ENCODE assay signal across 8 mouse cellular contexts in the genomic region with DNA sequence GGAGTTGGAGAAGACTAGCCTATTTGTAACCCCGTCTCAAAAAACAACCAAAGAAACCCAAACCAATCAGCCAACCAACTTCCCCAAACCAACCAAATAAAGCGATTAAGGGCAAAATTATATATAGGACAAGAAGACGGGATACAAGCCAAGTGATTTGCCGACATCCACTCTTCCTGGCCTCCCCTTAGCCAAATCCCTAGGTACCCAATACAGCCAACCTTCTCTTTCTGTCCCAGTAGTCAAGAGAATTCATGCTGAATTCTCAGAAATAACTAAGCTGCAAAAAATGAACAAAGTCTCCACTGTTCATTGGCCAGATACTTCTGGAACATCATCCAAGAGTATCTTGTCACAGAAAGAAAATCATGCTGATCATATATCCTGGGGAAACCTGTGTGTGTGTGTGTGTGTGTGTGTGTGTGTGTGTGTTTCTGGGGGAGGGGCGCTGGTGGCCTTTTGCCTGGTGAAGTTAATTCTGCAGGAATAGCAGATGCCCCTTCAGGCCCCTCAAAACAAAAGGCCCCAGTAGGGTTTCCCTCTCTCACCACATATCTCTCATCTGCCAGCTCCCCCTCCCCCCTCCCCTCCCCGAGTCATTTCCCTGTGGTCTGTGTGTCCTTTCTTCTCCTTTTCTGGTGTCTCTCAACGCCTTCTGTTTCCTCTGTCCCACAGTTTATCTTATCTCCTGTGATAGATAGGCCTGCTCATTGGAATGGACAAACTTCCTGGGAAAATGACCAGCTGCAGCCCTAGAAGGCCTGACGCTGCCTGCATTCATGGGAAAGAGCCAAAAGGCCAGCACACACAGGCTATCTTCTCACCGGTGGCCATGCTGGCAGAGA. TPM values are rescaled to one million over a fixed set of nuclear protein-coding genes. Genes with fewer than 3 reads are reported as not detected.
DNase-seq lines count a peak whose midpoint lies in the region.

No protein-coding gene starts in this region.

- intact Hi-C loops in left cerebral cortex, postnatal 4 days (cut with DNase I) = no loop called here
- intact Hi-C loops in left cerebral cortex, postnatal 36 days (cut with DNase I) = no loop called here
- intact Hi-C loops in heart, postnatal 14 days (cut with DNase I) = no loop called here

- peak; percentile 63 for DNase-seq in left cerebral cortex, postnatal 4 days
- no peak for DNase-seq in left cerebral cortex, postnatal 36 days (ENCODE audit: low spot score in 2 of 2)
- peak; percentile 27 to 37 for DNase-seq in heart, postnatal 14 days
- DNase-seq in lung, postnatal 25 days (ENCODE audit: low spot score) = peak; percentile 55
- peak; percentile 56 for DNase-seq in testis, postnatal 10 days (ENCODE audit: low spot score)
- no peak for DNase-seq in ovary, postnatal 10 days (ENCODE audit: low spot score)
- DNase-seq in urinary bladder, postnatal 25 days (ENCODE audit: low spot score) = no peak
- no peak for DNase-seq in gastrocnemius, postnatal 10 days

RNA-seq across cellular contexts. Expression of a gene that starts 3.9 kb away (rescaled TPM):
- under 1 TPM in 1 of 2 experiments, not detected in 1; 0.14 TPM for total RNA-seq in left cerebral cortex, postnatal 4 days (2021)
- not detected for total RNA-seq in left cerebral cortex, postnatal 36 days (2021)
- under 1 TPM in 1 of 2 experiments, not detected in 1; 0.12 TPM for total RNA-seq in heart, postnatal 14 days (2021)
- total RNA-seq in gastrocnemius, postnatal 10 days (2021) = under 1 TPM; 0.07 to 0.34 TPM

RNA-seq across cellular contexts. Expression of a gene that starts 25.6 kb away (rescaled TPM):
- total RNA-seq in left cerebral cortex, postnatal 4 days (2021) = 10 to 100 TPM; 49.4 to 57.6 TPM
- 10 to 100 TPM; 28.0 to 54.5 TPM for total RNA-seq in left cerebral cortex, postnatal 36 days (2021)
- 10 to 100 TPM; 27.7 to 28.1 TPM for total RNA-seq in heart, postnatal 14 days (2021)
- 10 to 100 TPM; 24.3 to 31.5 TPM for total RNA-seq in gastrocnemius, postnatal 10 days (2021)

RNA-seq across cellular contexts. Expression of a gene that starts 45.6 kb away (rescaled TPM):
- total RNA-seq in left cerebral cortex, postnatal 4 days (2021) = 10 to 100 TPM; 10.6 to 12.2 TPM
- 10 to 100 TPM; 22.4 to 23.7 TPM for total RNA-seq in left cerebral cortex, postnatal 36 days (2021)
- total RNA-seq in heart, postnatal 14 days (2021) = 10 to 100 TPM; 25.9 to 31.3 TPM
- total RNA-seq in gastrocnemius, postnatal 10 days (2021) = 10 to 100 TPM; 31.8 to 38.5 TPM

RNA-seq across cellular contexts. Expression of a gene that starts 53.8 kb away (rescaled TPM):
- total RNA-seq in left cerebral cortex, postnatal 4 days (2021) = 1 to 10 TPM; 4.4 to 5.8 TPM
- total RNA-seq in left cerebral cortex, postnatal 36 days (2021) = 1 to 10 TPM; 1.3 to 2.3 TPM
- total RNA-seq in heart, postnatal 14 days (2021) = not detected
- total RNA-seq in gastrocnemius, postnatal 10 days (2021) = not detected

RNA-seq across cellular contexts. Expression of a gene that starts 54.3 kb away (rescaled TPM):
- total RNA-seq in left cerebral cortex, postnatal 4 days (2021) = 1 to 10 TPM in 1 of 2 experiments, not detected in 1; 2.0 TPM
- not detected for total RNA-seq in left cerebral cortex, postnatal 36 days (2021)
- not detected for total RNA-seq in heart, postnatal 14 days (2021)
- total RNA-seq in gastrocnemius, postnatal 10 days (2021) = not detected

Comparison
In these comparisons a context has a peak if more than half of its experiments do, and no peak if none do; other contexts are left out.
1. DNase-seq: peak in left cerebral cortex, postnatal 4 days (single experiment), heart, postnatal 14 days (2 of 2), lung, postnatal 25 days (single experiment) and testis, postnatal 10 days (single experiment); none in left cerebral cortex, postnatal 36 days (0 of 2), ovary, postnatal 10 days (single experiment), urinary bladder, postnatal 25 days (single experiment) and gastrocnemius, postnatal 10 days (single experiment).